Mouse (Mus musculus) embryonic facial prominence, embryonic 11.5 days (tissue): ENCODE results near the gene Nox1. TPM values are rescaled to one million over a fixed set of nuclear protein-coding genes. Genes with fewer than 3 reads are reported as not detected.

Experiments
- ATAC-seq: fragments of 200-750 bp; cut with Nextera tagmentation; replicated peaks from 2 replicates; pipeline ENCODE4 v1.8.0; 2017; ENCODE audit warnings: low read depth; ENCODE audit not compliant: insufficient number of reproducible peaks, low FRiP score, low TSS enrichment
- DNase-seq: peaks from one replicate; pipeline ENCODE4 v3.0.0-alpha.2; 2015; ENCODE audit warnings: low spot score
- H3K27ac ChIP-seq: fragments of 300-500 bp; sonication (generic); replicated peaks from 2 replicates; pipeline ENCODE4 v1.5.1; 2014; ENCODE audit warnings: mild to moderate bottlenecking, low read depth, low read length, control low read depth
- H3K27me3 ChIP-seq: fragments of 300-500 bp; sonication (generic); 2 replicates; pipeline ENCODE4 v1.6.1; 2014; ENCODE audit warnings: mild to moderate bottlenecking, low read length, moderate library complexity, mixed read lengths; ENCODE audit not compliant: control insufficient read depth, insufficient read depth
- H3K36me3 ChIP-seq: fragments of 300-500 bp; sonication (generic); replicated peaks from 2 replicates; pipeline ENCODE4 v1.6.1; 2014; ENCODE audit warnings: low read depth, mild to moderate bottlenecking, low read length, moderate library complexity, mixed read lengths; ENCODE audit not compliant: control insufficient read depth, insufficient read depth
- H3K4me1 ChIP-seq: fragments of 300-500 bp; sonication (generic); 2 replicates; pipeline ENCODE4 v1.6.1; 2014; ENCODE audit warnings: low read length, mixed read lengths; ENCODE audit not compliant: control insufficient read depth, insufficient read depth
- H3K4me2 ChIP-seq: fragments of 300-500 bp; sonication (generic); 2 replicates; pipeline ENCODE4 v1.6.1; 2014; ENCODE audit warnings: low read depth, mild to moderate bottlenecking, control low read depth, low read length, moderate library complexity
- H3K4me3 ChIP-seq: fragments of 300-500 bp; sonication (generic); 2 replicates; pipeline ENCODE4 v1.5.1; 2014; ENCODE audit warnings: low read depth, low read length, control low read depth
- H3K9ac ChIP-seq: fragments of 300-500 bp; sonication (generic); replicated peaks from 2 replicates; pipeline ENCODE4 v1.6.1; 2014; ENCODE audit warnings: mild to moderate bottlenecking, control low read depth, low read length
- H3K9me3 ChIP-seq: fragments of 300-500 bp; sonication (generic); replicated peaks from 2 replicates; pipeline ENCODE4 v1.6.1; 2016; ENCODE audit warnings: mild to moderate bottlenecking, low read length, inconsistent platforms, mixed read lengths; ENCODE audit not compliant: control insufficient read depth
- WGBS: fragments of 180-500 bp; shearing (Covaris S2); extraction: QIAGEN DNeasy Blood & Tissue Kit; methylation state at CpG from one replicate; pipeline ENCODE4 v1.1.7; 2014; 5-methylcytosine and 5-hydroxymethylcytosine counted together
- microRNA-seq: library from miRNA; unstranded; fragments of <30 nt; microRNA quantifications from one replicate; pipeline ENCODE4, GENCODE M21; 2016; ENCODE audit warnings: borderline number of aligned reads
- polyA plus RNA-seq: library from polyadenylated mRNA; unstranded; fragments of >200 nt; fragmentation: Nextera tagmentation; extraction: Ambion mirVana; gene quantifications from 2 replicates; pipeline ENCODE4 v1.2.1, GENCODE M21; 2014

The Nox1 gene
- polyA plus RNA-seq, 1 experiment from 2014 or later = not detected

GRCm38 (mm10) chrX:134056897-134057296, 164.9 kb downstream of the Nox1 start:
- Histone ChIP-seq H3K4me2 (no peak overlapping the region), H3K9ac (no peak overlapping the region), H3K27me3 (no peaks in the 10 kb centered on the region), H3K9me3 (no peaks in the 10 kb centered on the region), H3K27ac (no peak overlapping the region), H3K36me3 (no peaks in the 10 kb centered on the region), H3K4me3 (no peak overlapping the region), H3K4me1 (no peaks in the 10 kb centered on the region)
- WGBS = 95% methylated on average over 2 of the region's 2 CpGs
- no peak for DNase-seq
- no peak for ATAC-seq

GRCm38 (mm10) chrX:134048994-134049393, 172.8 kb downstream of the Nox1 start:
- Histone ChIP-seq H3K9ac (no peak overlapping the region), H3K4me2 (no peak overlapping the region), H3K9me3 (no peaks in the 10 kb centered on the region), H3K4me1 (no peaks in the 10 kb centered on the region), H3K4me3 (no peak overlapping the region), H3K36me3 (no peaks in the 10 kb centered on the region), H3K27me3 (no peaks in the 10 kb centered on the region), H3K27ac (no peak overlapping the region)
- 63% methylated on average over 1 of the region's 1 CpGs for WGBS
- DNase-seq (no peak), ATAC-seq (no peak)

Small RNAs within 50 kb of the gene (microRNA-seq; reads per million reads assigned to microRNA genes)
- gene Mir3112 = not detected

Other genes with a start within 250 kb of the Nox1 start
- 2.2 and 2.8 TPM in 2 replicates for gene Sytl4, start 240.1 kb downstream of the Nox1 start, polyA plus RNA-seq
- gene Cstf2, start 162.8 kb downstream of the Nox1 start, polyA plus RNA-seq = 69.1 TPM in 2 replicates
- gene Xkrx, start 59.9 kb downstream of the Nox1 start, polyA plus RNA-seq = 0.07 TPM in 1 of 2 replicates, not detected in the other
- gene Arl13a, start 34.5 kb downstream of the Nox1 start, polyA plus RNA-seq = not detected in 2 replicates
- 10.7 and 14.1 TPM in 2 replicates for gene Trmt2b, start 55.0 kb upstream of the Nox1 start, polyA plus RNA-seq
- gene Tmem35a, start 73.3 kb upstream of the Nox1 start, polyA plus RNA-seq = 13.9 and 15.5 TPM in 2 replicates
- 27.9 and 35.1 TPM in 2 replicates for gene Cenpi, start 86.1 kb upstream of the Nox1 start, polyA plus RNA-seq
- 3.1 and 3.2 TPM in 2 replicates for gene Drp2, start 182.6 kb upstream of the Nox1 start, polyA plus RNA-seq